Mouse (Mus musculus) left cerebral cortex, adult 8-10 months (tissue): ENCODE measurements at regions not wholly inside any gene's neighbourhood (a gene's known extent, or its start where the extent isn't known, plus 50 kb on each side); places are given as distances from the start of the nearest gene placed in this dataset.

Source experiments
- DNase-seq, 2 experiments: peaks; one replicate each; pipeline ENCODE4 v3.0.0; 2022; ENCODE audit warnings: low spot score in 2 of 2

GRCm38 (mm10) chr4:148384251-148385230 lies 60.0 kb downstream of the Ubiad1 start:
- DNase-seq: peak; percentile 67 to 83

- DNase-seq: no peak
These were observed 64.0 kb downstream of the Ubiad1 start for GRCm38 (mm10) chr4:148380562-148380961.

- no peak for DNase-seq
These were observed 66.1 kb downstream of the Ubiad1 start for GRCm38 (mm10) chr4:148378491-148378890.

- DNase-seq: no peak
These were observed 67.2 kb downstream of the Ubiad1 start for GRCm38 (mm10) chr4:148377368-148377767.

- DNase-seq: no peak
These were observed 68.1 kb downstream of the Ubiad1 start for GRCm38 (mm10) chr4:148376439-148376838.

- no peak for DNase-seq
These were observed 73.1 kb downstream of the Ubiad1 start for GRCm38 (mm10) chr4:148371489-148371888.

GRCm38 (mm10) chr4:148367671-148368070 lies 76.9 kb downstream of the Ubiad1 start:
- DNase-seq: no peak

GRCm38 (mm10) chr4:148365804-148366203 lies 78.0 kb upstream of the Disp3 start:
- no peak for DNase-seq

GRCm38 (mm10) chr4:148363366-148364121 lies 75.8 kb upstream of the Disp3 start:
- DNase-seq: no peak

- DNase-seq: peak; percentile 42 to 80
These were observed 73.2 kb upstream of the Disp3 start for GRCm38 (mm10) chr4:148360931-148361330.

- no peak for DNase-seq
These were observed 70.6 kb upstream of the Disp3 start for GRCm38 (mm10) chr4:148358336-148358735.

GRCm38 (mm10) chr4:148357221-148357621 lies 69.5 kb upstream of the Disp3 start:
- no peak for DNase-seq

- peak; percentile 18 to 46 for DNase-seq
These were observed 68.9 kb upstream of the Disp3 start for GRCm38 (mm10) chr4:148356654-148357053.

- no peak for DNase-seq
These were observed 66.2 kb upstream of the Disp3 start for GRCm38 (mm10) chr4:148353969-148354368.

GRCm38 (mm10) chr4:148352690-148353089 lies 64.9 kb upstream of the Disp3 start:
- no peak for DNase-seq

GRCm38 (mm10) chr4:148341531-148342157 lies 53.9 kb upstream of the Disp3 start:
- DNase-seq: no peak

- no peak for DNase-seq
These were observed 52.6 kb upstream of the Disp3 start for GRCm38 (mm10) chr4:148340342-148340741.

- no peak for DNase-seq
These were observed 50.4 kb upstream of the Disp3 start for GRCm38 (mm10) chr4:148337890-148338880.
